ENCODE assay signal across 20 mouse cellular contexts in genomic region chr11:99080902-99081543, GRCm38 (mm10). TPM values are rescaled to one million over a fixed set of nuclear protein-coding genes. Genes with fewer than 3 reads are reported as not detected.
A peak's percentile ranks its signal among the peaks of the same experiment; 100 is the strongest.
DNase-seq lines count a peak whose midpoint lies in the region; ATAC-seq and TF ChIP-seq lines count a peak whose summit lies in the region.
"Had no signal": no experiment of that assay in that cellular context is flagged by ENCODE, and none has a peak within 500 bp of the region (broad histone marks: within the 10 kb centered on the region; RNA-seq: fewer than 3 reads in every experiment).

No protein-coding gene starts in this region.

- no peak overlapping the region for H3K9ac ChIP-seq in embryonic facial prominence, embryonic 15.5 days
- H3K9ac ChIP-seq in limb, embryonic 14.5 days (ENCODE audit: low read depth, low read length, severe bottlenecking): no peak overlapping the region
- no peak overlapping the region for H3K9ac ChIP-seq in hindbrain, embryonic 16.5 days (ENCODE audit: low read depth, low read length)
- H3K9ac ChIP-seq: neural tube, embryonic 15.5 days had no signal

- no peaks in the 10 kb centered on the region for H3K36me3 ChIP-seq in heart, embryonic 10.5 days
- H3K36me3 ChIP-seq in embryonic facial prominence, embryonic 15.5 days: 0 out of 2 replicates have a peak, but pooled peaks cover 3% of the 10 kb centered on the region
- H3K36me3 ChIP-seq in limb, embryonic 14.5 days (ENCODE audit: control insufficient read depth, insufficient read depth, low read length): no peaks in the 10 kb centered on the region
- no peaks in the 10 kb centered on the region for H3K36me3 ChIP-seq in hindbrain, embryonic 16.5 days (ENCODE audit: control insufficient read depth, insufficient read depth, low read length)
- H3K36me3 ChIP-seq: neural tube, embryonic 15.5 days had no signal

- no peak for ATAC-seq in embryonic facial prominence, embryonic 15.5 days (ENCODE audit: insufficient number of reproducible peaks, low FRiP score, low TSS enrichment, low read depth)
- ATAC-seq in limb, embryonic 14.5 days (ENCODE audit: low FRiP score, low read depth): no peak
- ATAC-seq in frontal cortex, adult (ENCODE audit: low TSS enrichment): no peak
- ATAC-seq in hindbrain, embryonic 16.5 days: no peak
- ATAC-seq: forebrain, embryonic 14.5 days; lung, postnatal 0 days had no signal

- no peaks in the 10 kb centered on the region for H3K27me3 ChIP-seq in heart, embryonic 10.5 days (ENCODE audit: insufficient read depth, poor library complexity, severe bottlenecking)
- H3K27me3 ChIP-seq in embryonic facial prominence, embryonic 15.5 days: no peaks in the 10 kb centered on the region
- no peaks in the 10 kb centered on the region for H3K27me3 ChIP-seq in limb, embryonic 14.5 days (ENCODE audit: control insufficient read depth, insufficient read depth, low read length)
- no peaks in the 10 kb centered on the region for H3K27me3 ChIP-seq in hindbrain, embryonic 16.5 days (replicated peaks; ENCODE audit: control insufficient read depth, insufficient read depth, low read length)
- H3K27me3 ChIP-seq: neural tube, embryonic 15.5 days had no signal

- no peak overlapping the region for H3K4me3 ChIP-seq in heart, embryonic 10.5 days
- H3K4me3 ChIP-seq in embryonic facial prominence, embryonic 15.5 days (replicated peaks): no peak overlapping the region
- no peak overlapping the region for H3K4me3 ChIP-seq in limb, embryonic 14.5 days (replicated peaks; ENCODE audit: low read length)
- no peak overlapping the region for H3K4me3 ChIP-seq in hindbrain, embryonic 16.5 days (ENCODE audit: low read length)
- H3K4me3 ChIP-seq: neural tube, embryonic 15.5 days had no signal

- H3K9me3 ChIP-seq in heart, embryonic 10.5 days: no peaks in the 10 kb centered on the region
- H3K9me3 ChIP-seq in embryonic facial prominence, embryonic 15.5 days (replicated peaks): no peaks in the 10 kb centered on the region
- H3K9me3 ChIP-seq in limb, embryonic 14.5 days (ENCODE audit: control insufficient read depth, low read length): no peaks in the 10 kb centered on the region
- H3K9me3 ChIP-seq in hindbrain, embryonic 16.5 days (ENCODE audit: control insufficient read depth, low read length): no peaks in the 10 kb centered on the region
- H3K9me3 ChIP-seq: neural tube, embryonic 15.5 days had no signal

- TF ChIP-seq POLR2A in limb, embryonic 14.5 days (IDR thresholded peaks at IDR 0.05; ENCODE audit: borderline replicate concordance, extremely low read depth, insufficient read depth, insufficient read length): no peak

- WGBS in heart, embryonic 10.5 days: 71% methylated on average over 9 of the region's 9 CpGs
- 74% methylated on average over 9 of the region's 9 CpGs for WGBS in embryonic facial prominence, embryonic 15.5 days
- WGBS in limb, embryonic 14.5 days: 82% methylated on average over 9 of the region's 9 CpGs
- WGBS in hindbrain, embryonic 16.5 days: 88% methylated on average over 9 of the region's 9 CpGs

- H3K4me1 ChIP-seq in heart, embryonic 10.5 days: peaks cover 27% of the 10 kb centered on the region
- peaks cover 61% of the 10 kb centered on the region for H3K4me1 ChIP-seq in embryonic facial prominence, embryonic 15.5 days
- H3K4me1 ChIP-seq in limb, embryonic 14.5 days (ENCODE audit: control insufficient read depth, insufficient read depth, low read length): peaks cover 42% of the 10 kb centered on the region
- H3K4me1 ChIP-seq in hindbrain, embryonic 16.5 days (ENCODE audit: control insufficient read depth, insufficient read depth, low read depth, low read length): no peaks in the 10 kb centered on the region
- H3K4me1 ChIP-seq: neural tube, embryonic 15.5 days had no signal

- H3K4me2 ChIP-seq in embryonic facial prominence, embryonic 15.5 days (replicated peaks): no peak overlapping the region
- H3K4me2 ChIP-seq in limb, embryonic 14.5 days (replicated peaks; ENCODE audit: low read depth, low read length, severe bottlenecking): no peak overlapping the region
- no peak overlapping the region for H3K4me2 ChIP-seq in hindbrain, embryonic 16.5 days (ENCODE audit: low read length)
- H3K4me2 ChIP-seq: liver, embryonic 11.5 days; midbrain, embryonic 11.5 days; neural tube, embryonic 15.5 days had no signal

- peak; percentile 95 for DNase-seq in heart, adult 11 months
- no peak for DNase-seq in heart, embryonic 10.5 days (ENCODE audit: low spot score)
- DNase-seq in 3134 (ENCODE audit: extremely low read depth, insufficient read length, low spot score): peak; percentile 48
- no peak for DNase-seq in limb, embryonic 14.5 days (ENCODE audit: low spot score)
- no peak for DNase-seq in adrenal gland, postnatal 36 days
- DNase-seq: adrenal gland, postnatal 14 days; cerebellum, adult 2 months; kidney, adult 2 months; kidney, postnatal 36 days; layer of hippocampus, adult 9-11 months; right cerebral cortex, postnatal 4 days; thymus, adult 18-20 months had no signal

- no peak overlapping the region for H3K27ac ChIP-seq in heart, embryonic 10.5 days
- peak overlapping the region; percentile 63; the same call in 1 of the 2 replicates for H3K27ac ChIP-seq in embryonic facial prominence, embryonic 15.5 days (replicated peaks)
- peak overlapping the region; percentile 90 for H3K27ac ChIP-seq in limb, embryonic 14.5 days (replicated peaks; ENCODE audit: low read depth, low read length)
- H3K27ac ChIP-seq in hindbrain, embryonic 16.5 days (ENCODE audit: low read depth, low read length): no peak overlapping the region
- H3K27ac ChIP-seq: neural tube, embryonic 15.5 days had no signal

RNA-seq across cellular contexts. Expression of gene Tns4, which starts 8.1 kb away (rescaled TPM):
- polyA plus RNA-seq in heart, embryonic 10.5 days (2016; fragmentation: Nextera tagmentation; extraction: Ambion mirVana): 0.36 TPM in 2 replicates
- 2.7 and 2.8 TPM in 2 replicates for polyA plus RNA-seq in embryonic facial prominence, embryonic 15.5 days (2015; fragmentation: Nextera tagmentation; extraction: Ambion mirVana)
- polyA plus RNA-seq in limb, embryonic 14.5 days (2012; rRNA removed): 1.6 and 1.7 TPM in 2 replicates
- polyA plus RNA-seq in limb, embryonic 14.5 days (2014; fragmentation: Nextera tagmentation; extraction: Ambion mirVana): 1.5 and 2.5 TPM in 2 replicates
- total RNA-seq in adrenal gland, postnatal 36 days (2021): under 1 TPM; 0.13 to 0.20 TPM
- polyA plus RNA-seq in hindbrain, embryonic 16.5 days (2015; fragmentation: Nextera tagmentation; extraction: Ambion mirVana): 0.16 TPM in 2 replicates
- polyA plus RNA-seq: liver, embryonic 11.5 days had no signal

RNA-seq across cellular contexts. Expression of gene Igfbp4, which starts 40.0 kb away (rescaled TPM):
- 382 and 559 TPM in 2 replicates for polyA plus RNA-seq in heart, embryonic 10.5 days (2016; fragmentation: Nextera tagmentation; extraction: Ambion mirVana)
- 1,352 and 1,417 TPM in 2 replicates for polyA plus RNA-seq in embryonic facial prominence, embryonic 15.5 days (2015; fragmentation: Nextera tagmentation; extraction: Ambion mirVana)
- polyA plus RNA-seq in limb, embryonic 14.5 days (2012; rRNA removed): 942 and 1,029 TPM in 2 replicates
- 1,086 and 1,234 TPM in 2 replicates for polyA plus RNA-seq in limb, embryonic 14.5 days (2014; fragmentation: Nextera tagmentation; extraction: Ambion mirVana)
- total RNA-seq in adrenal gland, postnatal 36 days (2021): 10 to 100 TPM; 82.3 to 97.6 TPM
- 120 and 161 TPM in 2 replicates for polyA plus RNA-seq in hindbrain, embryonic 16.5 days (2015; fragmentation: Nextera tagmentation; extraction: Ambion mirVana)

RNA-seq across cellular contexts. Expression of gene Top2a, which starts 57.0 kb away (rescaled TPM):
- 207 and 238 TPM in 2 replicates for polyA plus RNA-seq in heart, embryonic 10.5 days (2016; fragmentation: Nextera tagmentation; extraction: Ambion mirVana)
- 162 and 168 TPM in 2 replicates for polyA plus RNA-seq in embryonic facial prominence, embryonic 15.5 days (2015; fragmentation: Nextera tagmentation; extraction: Ambion mirVana)
- polyA plus RNA-seq in limb, embryonic 14.5 days (2012; rRNA removed): 98.2 and 134 TPM in 2 replicates
- polyA plus RNA-seq in limb, embryonic 14.5 days (2014; fragmentation: Nextera tagmentation; extraction: Ambion mirVana): 205 and 209 TPM in 2 replicates
- total RNA-seq in adrenal gland, postnatal 36 days (2021): 10 to 100 TPM; 15.4 to 20.5 TPM
- polyA plus RNA-seq in hindbrain, embryonic 16.5 days (2015; fragmentation: Nextera tagmentation; extraction: Ambion mirVana): 33.1 and 44.9 TPM in 2 replicates

Comparison
In these comparisons a context has a peak if more than half of its experiments do, and no peak if none do; other contexts are left out.
1. DNase-seq: peak in heart, adult 11 months (single experiment) and 3134 (single experiment); none in heart, embryonic 10.5 days (single experiment), limb, embryonic 14.5 days (single experiment) and adrenal gland, postnatal 36 days (0 of 2).
2. H3K27ac ChIP-seq: peak in embryonic facial prominence, embryonic 15.5 days (single experiment) and limb, embryonic 14.5 days (single experiment); none in heart, embryonic 10.5 days (single experiment) and hindbrain, embryonic 16.5 days (single experiment).